Mouse (Mus musculus) gastrocnemius, postnatal 4 days (tissue): ENCODE data around the gene Myo1d. TPM values are rescaled to one million over a fixed set of nuclear protein-coding genes. Genes with fewer than 3 reads are reported as not detected.

Experiments
- DNase-seq, 2 experiments: peaks; one replicate each; pipeline ENCODE4 v3.0.0; 2021 to 2022; ENCODE audit warnings: low spot score in 2 of 2, mixed read lengths in 2 of 2
- total RNA-seq, 2 experiments: library from RNA; stranded (reverse); gene quantifications; 2 replicates each; pipeline ENCODE4 v1.2.3; 2021

Myo1d gene
- total RNA-seq, 2 experiments from 2014 or later = 7.4 to 8.4 TPM

GRCm38 (mm10) chr11:80446916-80447315, 332.9 kb downstream of the Myo1d start:
- DNase-seq = no peak

Other genes with a start within 250 kb of the Myo1d start
- 10 to 100 TPM; 13.5 to 13.7 TPM for gene Tmem98, start 30.1 kb upstream of the Myo1d start, total RNA-seq
- not detected for gene Spaca3, start 78.3 kb upstream of the Myo1d start, total RNA-seq